Mouse (Mus musculus) heart, postnatal 36 days (tissue): ENCODE measurements around the gene Sbf2. TPM values are rescaled to one million over a fixed set of nuclear protein-coding genes. Genes with fewer than 3 reads are reported as not detected.
A peak's percentile ranks its signal among the peaks of the same experiment; 100 is the strongest.

Experiments used
- DNase-seq, 2 experiments: peaks; one replicate each; pipeline ENCODE4 v3.0.0; 2021 to 2022
- intact Hi-C: fragments of 180-260 bp; cut with DNase I; formaldehyde crosslinking; loops from one replicate; pipeline ENCODE4 v1.15.1; 2025
- total RNA-seq, 2 experiments: library from RNA; stranded (reverse); gene quantifications; 2 replicates each; pipeline ENCODE4 v1.2.3; 2021

Gene Sbf2
- total RNA-seq, 2 experiments from 2014 or later = 52.6 to 54.1 TPM

GRCm38 (mm10) chr7:110321106-110321505, 293.6 kb downstream of the Sbf2 start:
- intact Hi-C loops = no loop called here
- DNase-seq = no peak

GRCm38 (mm10) chr7:110318971-110319519, 295.7 kb downstream of the Sbf2 start:
- DNase-seq = peak in 1 of 2 experiments; percentile 9
- intact Hi-C loops = no loop called here

DNA sequence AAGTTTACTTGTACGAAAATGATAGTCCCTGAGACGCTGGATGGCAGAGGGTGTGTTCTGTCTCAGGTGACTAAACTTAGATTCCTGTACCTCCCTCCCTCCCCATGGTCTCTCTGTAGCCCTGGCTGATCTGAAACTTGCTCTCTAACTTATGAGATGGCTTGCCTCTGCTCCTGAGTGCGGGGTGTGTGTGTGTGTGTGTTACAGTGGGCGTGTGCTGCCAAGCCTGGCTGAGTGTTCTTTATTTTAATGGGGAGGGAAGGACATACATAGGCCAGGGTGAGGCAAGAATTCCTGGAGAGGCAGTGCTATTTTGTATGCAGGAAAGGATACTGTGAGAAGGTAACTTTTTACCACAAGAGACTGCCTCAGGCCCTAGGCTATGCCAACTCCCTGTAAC, 297.3 kb downstream of the Sbf2 start:
- no peak for DNase-seq
- intact Hi-C loops = no loop called here

DNA sequence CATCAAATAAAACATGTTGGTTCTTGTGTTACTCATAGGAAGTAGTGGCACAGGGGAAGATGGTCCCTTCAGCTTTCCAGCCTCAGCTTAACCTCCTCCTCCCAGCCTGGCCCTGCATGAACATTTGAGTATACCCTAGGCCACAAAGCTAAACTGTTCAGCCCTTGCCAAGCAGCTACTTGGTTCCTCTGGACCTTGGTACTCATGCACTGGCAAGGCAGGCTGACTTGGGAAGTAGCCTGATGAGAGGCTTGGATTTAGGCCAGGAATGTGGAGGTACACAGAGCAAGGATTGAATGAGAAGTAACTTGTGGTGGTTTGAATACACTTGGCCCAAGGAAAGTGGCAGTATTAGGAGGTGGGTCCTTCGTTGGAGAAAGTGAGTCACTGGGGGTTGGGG, 299.4 kb downstream of the Sbf2 start:
- intact Hi-C loops = no loop called here
- no peak for DNase-seq

DNA sequence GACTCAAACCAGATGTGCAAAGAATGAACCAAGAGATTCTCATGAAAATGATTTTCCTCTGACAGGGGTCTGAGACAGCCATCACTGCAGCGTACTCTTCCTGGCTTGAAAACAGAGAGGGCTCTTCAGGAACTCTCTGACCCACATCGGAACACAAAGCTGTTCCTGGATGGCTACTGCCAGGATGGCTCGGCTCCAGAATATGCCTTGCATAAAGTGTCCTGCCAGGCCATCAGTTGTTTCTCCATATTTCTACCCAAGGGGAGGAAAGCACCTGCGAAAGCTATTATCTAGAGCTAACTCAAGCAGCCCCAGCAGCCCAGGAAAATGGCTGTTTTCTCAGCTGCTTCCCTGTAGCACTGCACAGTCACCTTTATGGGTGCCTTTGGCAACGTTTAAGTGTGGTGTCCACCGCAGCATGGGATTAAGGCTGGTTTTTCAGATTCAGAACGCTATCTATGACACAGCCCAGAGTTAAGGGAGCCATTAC, 300.3 kb downstream of the Sbf2 start:
- no peak for DNase-seq
- intact Hi-C loops = no loop called here

- DNase-seq = no peak
- intact Hi-C loops = no loop called here
Observed at GRCm38 (mm10) chr7:110313392-110314055, 301.2 kb downstream of the Sbf2 start.

DNA sequence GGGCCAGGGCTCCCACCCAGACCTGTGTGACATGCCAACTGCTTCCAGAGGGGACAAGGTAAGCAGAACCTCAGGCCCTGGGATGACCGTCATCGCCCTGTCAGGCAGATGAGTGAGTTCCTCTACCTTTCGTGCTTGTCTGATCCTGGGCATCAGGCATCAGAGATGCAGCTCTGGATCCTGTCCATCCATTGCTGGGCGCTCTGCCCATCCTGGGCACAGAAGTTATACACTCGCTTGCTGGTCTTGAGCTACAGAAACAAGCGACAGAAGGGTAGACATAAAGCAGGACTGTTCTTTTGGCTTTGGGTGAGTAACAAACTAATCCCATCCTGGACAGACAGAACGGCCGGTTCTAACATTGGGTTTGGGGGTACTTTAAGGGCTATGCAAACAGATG, 305.5 kb downstream of the Sbf2 start:
- DNase-seq = no peak

GRCm38 (mm10) chr7:110307741-110308140, 307.0 kb downstream of the Sbf2 start:
- DNase-seq = no peak
- intact Hi-C loops = no loop called here

More for the DNA sequence above, 305.5 kb downstream of the Sbf2 start:
- intact Hi-C loops = no loop called here

GRCm38 (mm10) chr7:110306281-110306680, 308.4 kb downstream of the Sbf2 start:
- intact Hi-C loops = no loop called here
- no peak for DNase-seq

DNA sequence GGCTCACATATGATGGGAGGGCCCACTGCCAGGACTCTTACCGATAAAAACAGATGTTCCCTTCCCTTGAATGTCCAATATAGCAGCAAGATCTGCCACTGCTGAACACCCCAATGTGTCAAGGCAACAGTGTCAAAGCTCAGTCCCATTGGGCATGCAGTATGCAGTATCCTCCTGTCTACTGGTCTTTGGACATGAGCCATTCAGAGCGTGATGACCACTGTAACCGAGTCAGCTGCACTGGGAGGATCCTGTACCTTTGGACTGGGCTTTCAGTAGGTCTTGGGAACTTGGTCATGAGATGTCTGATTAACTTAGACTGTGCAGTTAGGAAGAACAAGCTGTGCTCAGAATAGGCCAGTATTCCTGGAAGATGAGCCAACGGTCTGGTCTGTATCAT, 309.2 kb downstream of the Sbf2 start:
- intact Hi-C loops = no loop called here
- DNase-seq = no peak

- no peak for DNase-seq
- intact Hi-C loops = no loop called here
Observed at GRCm38 (mm10) chr7:110302886-110303285, 311.8 kb downstream of the Sbf2 start.

GRCm38 (mm10) chr7:110298739-110299410, 315.8 kb downstream of the Sbf2 start:
- intact Hi-C loops = no loop called here
- DNase-seq = no peak

GRCm38 (mm10) chr7:110298090-110298489, 316.6 kb downstream of the Sbf2 start:
- intact Hi-C loops = no loop called here
- DNase-seq = no peak

DNA sequence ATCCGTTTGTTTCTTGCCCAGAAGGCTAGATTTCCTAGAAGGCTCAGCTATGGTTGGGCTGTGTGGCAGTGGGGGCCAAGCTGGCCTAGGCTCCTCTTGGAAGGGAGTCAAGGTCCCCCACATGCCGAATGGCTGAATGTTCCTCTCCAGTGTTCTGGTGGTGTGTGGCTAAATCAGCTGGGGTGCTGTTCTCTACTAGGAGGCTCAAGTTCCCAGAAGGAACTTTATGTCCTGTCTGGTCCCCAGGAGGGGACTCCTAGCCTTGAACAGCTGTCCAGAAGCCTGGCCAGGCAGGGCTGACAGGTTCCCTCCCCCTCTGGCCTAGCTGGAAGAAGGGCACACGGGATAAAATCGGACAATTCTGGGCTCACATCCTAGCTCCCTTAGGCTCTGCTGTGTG, 317.1 kb downstream of the Sbf2 start:
- DNase-seq = peak in 1 of 2 experiments; percentile 55
- intact Hi-C loops = no loop called here

DNA sequence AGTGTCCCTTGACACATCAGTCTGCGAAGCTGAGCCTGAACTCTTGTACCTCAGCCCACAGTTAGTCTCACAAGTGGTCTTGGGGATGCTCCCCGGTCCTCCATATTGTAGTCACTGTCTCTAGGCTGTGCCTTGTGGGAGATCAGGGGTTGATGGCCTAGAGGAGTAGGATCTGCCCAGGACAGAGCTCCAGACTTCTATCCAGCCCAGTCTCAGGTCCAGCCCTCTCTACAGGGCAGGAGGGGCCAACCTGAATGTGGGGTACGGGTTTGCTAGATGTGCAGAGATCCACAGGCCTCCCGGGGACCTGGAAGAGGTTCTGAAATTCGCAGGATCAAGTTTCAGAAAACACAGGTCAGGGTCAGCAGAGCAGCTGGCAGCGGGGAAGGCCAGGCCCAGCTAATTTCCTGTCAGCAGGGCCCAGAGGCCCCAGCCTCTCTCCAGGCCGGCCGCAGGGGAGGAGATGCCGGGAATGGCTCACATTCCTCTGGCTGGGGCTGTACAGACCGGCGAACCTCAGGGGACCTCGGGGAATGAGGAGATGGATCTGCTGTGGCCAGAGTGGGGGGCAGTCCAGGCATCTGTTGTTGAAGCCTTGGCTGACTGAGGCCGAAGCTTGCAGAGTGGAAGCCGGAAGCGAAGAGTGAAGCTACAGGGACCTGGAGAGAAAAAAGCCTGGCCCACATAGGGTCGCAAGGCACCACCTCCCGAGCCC, 317.7 kb downstream of the Sbf2 start:
- intact Hi-C loops = no loop called here
- peak; percentile 72 to 81 for DNase-seq

DNA sequence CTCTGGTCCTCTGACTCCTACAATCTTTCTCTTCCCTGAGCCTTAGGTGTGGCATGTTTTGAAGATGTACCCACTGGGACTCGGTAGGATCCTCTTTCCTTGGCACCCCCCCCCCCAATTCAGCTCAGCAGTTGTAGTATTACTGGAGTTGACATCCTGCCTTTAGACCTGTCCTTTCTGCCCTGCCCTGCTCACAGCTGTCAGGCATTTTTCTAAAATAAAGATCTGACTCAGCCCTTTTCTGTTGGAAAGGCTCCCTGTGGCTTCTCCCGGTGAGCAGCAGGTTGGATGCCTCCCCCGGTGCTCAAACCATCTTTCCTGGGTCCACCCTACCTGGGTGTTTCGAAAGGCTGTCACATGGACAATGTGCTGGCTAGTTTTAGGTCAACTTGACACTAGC, 325.1 kb downstream of the Sbf2 start:
- intact Hi-C loops = loop anchor here (2.0 to 5.0 kb wide), 3 partner anchors 37 to 513 kb away; no protein-coding TSS in a partner anchor
- no peak for DNase-seq

DNA sequence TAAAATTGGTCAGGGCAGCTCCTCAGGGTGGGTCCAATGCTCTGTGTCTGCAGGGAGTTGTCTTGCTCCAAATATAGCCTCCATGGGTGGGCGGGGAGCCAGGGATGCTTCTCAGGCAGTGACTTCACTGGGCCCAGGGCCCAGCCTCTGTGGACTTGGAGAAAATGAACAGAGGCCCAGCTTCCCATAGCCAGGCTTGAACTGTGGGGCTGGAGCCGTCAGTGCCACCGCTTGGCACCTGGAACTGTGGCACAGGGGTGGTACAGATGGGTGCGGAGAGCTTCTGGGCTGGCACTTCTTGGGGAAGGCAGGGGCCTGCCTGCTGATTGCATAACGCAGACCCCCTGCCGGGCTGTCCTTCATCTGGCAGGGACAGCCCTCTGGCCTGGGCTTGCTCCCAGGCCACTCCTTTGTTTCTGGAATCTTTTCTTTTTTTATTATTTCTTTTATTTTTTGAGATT, 326.0 kb downstream of the Sbf2 start:
- intact Hi-C loops = loop anchor here (2.0 to 5.0 kb wide), 3 partner anchors 38 to 514 kb away; no protein-coding TSS in a partner anchor
- DNase-seq = peak; percentile 81 to 84

DNA sequence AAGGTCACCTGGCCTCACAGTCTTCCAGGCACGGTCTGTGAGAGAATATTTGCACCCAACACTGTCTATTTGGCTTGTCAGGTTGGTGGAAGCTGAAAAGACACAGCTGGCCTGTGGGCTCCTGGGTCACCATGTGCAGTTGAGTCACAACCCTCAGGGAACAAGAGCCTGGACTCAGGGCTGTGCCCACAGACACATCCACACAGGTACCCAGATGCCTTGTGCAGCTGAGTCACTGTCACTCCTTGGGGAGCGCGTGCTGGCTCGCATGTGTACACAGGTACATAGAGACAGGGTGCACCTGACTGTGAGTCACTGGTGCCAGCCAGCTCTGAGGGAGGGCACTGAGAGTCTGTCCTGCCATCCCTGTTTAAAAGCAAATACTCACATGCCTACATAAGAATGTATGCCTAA, 326.5 kb downstream of the Sbf2 start:
- peak; percentile 34 to 45 for DNase-seq
- intact Hi-C loops = loop anchor here (2.0 to 5.0 kb wide), 3 partner anchors 39 to 514 kb away; no protein-coding TSS in a partner anchor

GRCm38 (mm10) chr7:110287476-110288071, 327.1 kb downstream of the Sbf2 start:
- intact Hi-C loops = loop anchor here (1.0 to 5.0 kb wide), 6 partner anchors 39 to 515 kb away; no protein-coding TSS in a partner anchor
- peak; percentile 36 to 61 for DNase-seq

GRCm38 (mm10) chr7:110286838-110287475, 327.8 kb downstream of the Sbf2 start:
- intact Hi-C loops = loop anchor here (1.0 to 5.0 kb wide), 5 partner anchors 145 to 515 kb away; no protein-coding TSS in a partner anchor
- peak; percentile 87 to 88 for DNase-seq
